Mouse (Mus musculus): ENCODE data around the gene Actr2.

- no peak for TF ChIP-seq EP300 (IDR thresholded peaks at IDR 0.05; ENCODE audit: insufficient read depth, low read depth, low read length)
- TF ChIP-seq CTCF (IDR thresholded peaks at IDR 0.05; ENCODE audit: low read depth, low read length): no peak
- TF ChIP-seq POLR2A (IDR thresholded peaks at IDR 0.05; ENCODE audit: insufficient read depth, low read length): no peak
Measured at GRCm38 (mm10) chr11:20103949-20104348, 8.8 kb downstream of the Actr2 start.

All from ES-Bruce4 (cell line).